Mouse (Mus musculus): ENCODE data around the gene Als2. TPM values are rescaled to one million over a fixed set of nuclear protein-coding genes. Genes with fewer than 3 reads are reported as not detected.

The Als2 gene
- total and polyA plus RNA-seq, 3 experiments: 13.4 to 41.0 (median 25.0) TPM

DNA sequence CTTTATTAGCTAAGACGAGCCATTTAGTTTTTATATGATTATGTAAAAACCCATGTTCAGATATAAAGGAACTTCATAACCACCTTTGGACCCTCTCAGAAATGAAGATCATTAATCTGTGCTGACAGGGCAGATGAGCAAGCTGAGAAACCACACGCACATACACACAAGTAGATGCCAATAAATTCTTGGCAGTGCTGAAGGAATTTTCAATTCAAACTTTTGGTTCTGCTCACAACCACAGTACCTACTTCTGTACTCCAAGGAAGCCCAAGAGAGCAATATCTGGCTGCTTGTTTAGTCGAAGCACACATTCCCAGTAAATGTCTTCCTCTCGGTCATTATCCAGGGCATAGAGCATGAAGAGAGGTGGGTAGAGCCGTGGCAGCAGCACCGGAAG lies 67.4 kb downstream of the Als2 start:
- Histone ChIP-seq H3K27ac (ENCODE audit: insufficient read depth, low read depth) (no peak overlapping the region), H3K4me1 (ENCODE audit: control insufficient read depth in 1 of 2, insufficient read depth in 2 of 2) (peaks cover 0 to 7% of the 10 kb centered on the region in 2 experiments; a peak in 1 of 4 replicates), H3K9ac (ENCODE audit: insufficient read depth, low read depth) (no peak overlapping the region), H3K27me3 (replicated peaks) (no peaks in the 10 kb centered on the region), H3K4me3 (replicated peaks in 1 of 3; ENCODE audit: low read depth in 2 of 3, low read length in 2 of 3, poor library complexity in 1 of 3) (no peak overlapping the region), H3K36me3 (replicated peaks in 1 of 2; ENCODE audit: control insufficient read depth in 1 of 2, insufficient read depth in 1 of 2, low read length in 1 of 2) (peaks cover 45 to 87% of the 10 kb centered on the region in 2 experiments), H3K4me2 (ENCODE audit: insufficient read depth, low read depth, poor library complexity, severe bottlenecking) (no peak overlapping the region), H3K9me3 (replicated peaks; ENCODE audit: low read length) (no peaks in the 10 kb centered on the region), H3K79me2 (replicated peaks; ENCODE audit: control insufficient read depth, extremely low read depth, insufficient read depth, poor library complexity, severe bottlenecking) (no peaks in the 10 kb centered on the region)
- no peak for TF ChIP-seq GABPA (IDR thresholded peaks at IDR 0.05; ENCODE audit: insufficient replicate concordance, low read depth, low read length)
- no peak for TF ChIP-seq TBP (conservative IDR thresholded peaks at IDR 0.05; ENCODE audit: low read depth, low read length)
- TF ChIP-seq SIN3A (IDR thresholded peaks at IDR 0.05; ENCODE audit: low read length): no peak
- TF ChIP-seq USF2 (conservative IDR thresholded peaks at IDR 0.05; ENCODE audit: low read depth, low read length): no peak
- TF ChIP-seq UBTF (IDR thresholded peaks at IDR 0.05; ENCODE audit: low read depth, low read length): no peak
- no peak for TF ChIP-seq NRF1 (IDR thresholded peaks at IDR 0.05; ENCODE audit: low read depth, low read length)
- no peak for TF ChIP-seq KAT2A (IDR thresholded peaks at IDR 0.05; ENCODE audit: insufficient replicate concordance, low read length)
- no peak for TF ChIP-seq MAX (IDR thresholded peaks at IDR 0.05; ENCODE audit: low read length)
- TF ChIP-seq BHLHE40 (IDR thresholded peaks at IDR 0.05; ENCODE audit: low read depth, low read length): no peak
- TF ChIP-seq ZKSCAN1 (IDR thresholded peaks at IDR 0.05; ENCODE audit: borderline replicate concordance, low read depth, low read length): no peak
- no peak for TF ChIP-seq CHD1 (IDR thresholded peaks at IDR 0.05; ENCODE audit: low read depth, low read length)
- in situ Hi-C loops (cut with MboI; ENCODE audit: low pct_ligation_motif_present, low pct_unique_long_range_greater_than_20kb, low sequenced_read_pairs) (no loop called here), dilution Hi-C loops (cut with MboI; ENCODE audit: extremely low pct_ligation_motif_present, extremely low pct_unique_long_range_greater_than_20kb, low sequenced_read_pairs) (no loop called here)
- no peak for DNase-seq (ENCODE audit: extremely low read depth)

DNA sequence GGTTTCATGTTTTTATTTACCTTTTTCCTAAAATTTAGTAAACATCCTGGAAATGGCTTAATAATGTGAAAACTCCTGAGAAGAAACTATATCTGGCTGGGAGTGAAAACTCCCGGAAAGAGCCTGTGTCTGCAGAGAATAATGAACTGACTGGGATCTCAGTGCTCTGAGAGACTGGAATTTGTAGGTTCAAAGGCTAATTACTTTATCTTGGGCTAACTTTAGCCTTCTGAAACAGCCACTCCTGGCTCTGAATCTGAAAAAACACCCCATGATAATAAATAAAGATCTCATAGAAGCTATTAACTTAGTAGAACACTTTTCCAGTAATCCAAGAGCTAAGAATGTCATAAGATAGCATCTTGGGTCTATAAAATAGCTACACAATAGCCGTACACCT lies 68.5 kb downstream of the Als2 start:
- H3K9me3 ChIP-seq (replicated peaks; ENCODE audit: low read length): no peaks in the 10 kb centered on the region
- peaks cover 51 to 93% of the 10 kb centered on the region in 2 experiments for H3K36me3 ChIP-seq (replicated peaks in 1 of 2; ENCODE audit: control insufficient read depth in 1 of 2, insufficient read depth in 1 of 2, low read length in 1 of 2)
- TF ChIP-seq BHLHE40 (IDR thresholded peaks at IDR 0.05; ENCODE audit: low read depth, low read length): no peak
- TF ChIP-seq CTCF (conservative IDR thresholded peaks at IDR 0.05 in 1 of 2, IDR thresholded peaks at IDR 0.05 in 1 of 2; ENCODE audit: low read depth in 2 of 2, low read length in 2 of 2): no peak
- TF ChIP-seq E2F4 (IDR thresholded peaks at IDR 0.05; ENCODE audit: insufficient replicate concordance, low read depth, low read length): no peak
- no peak for TF ChIP-seq SMC3 (IDR thresholded peaks at IDR 0.05; ENCODE audit: low read depth, low read length)
- TF ChIP-seq MYC (IDR thresholded peaks at IDR 0.05; ENCODE audit: low read depth, low read length): no peak
- TF ChIP-seq KAT2A (IDR thresholded peaks at IDR 0.05; ENCODE audit: insufficient replicate concordance, low read length): no peak
- TF ChIP-seq ETS1 (conservative IDR thresholded peaks at IDR 0.05; ENCODE audit: low read depth, low read length): no peak
- no peak for TF ChIP-seq ZNF384 (IDR thresholded peaks at IDR 0.05; ENCODE audit: low read depth, low read length)
- TF ChIP-seq SIN3A (IDR thresholded peaks at IDR 0.05; ENCODE audit: low read length): no peak
- no peak for TF ChIP-seq UBTF (IDR thresholded peaks at IDR 0.05; ENCODE audit: low read depth, low read length)
- TF ChIP-seq USF1 (IDR thresholded peaks at IDR 0.05; ENCODE audit: low read depth, low read length): no peak
- no peak for TF ChIP-seq TCF12 (IDR thresholded peaks at IDR 0.05; ENCODE audit: low read depth, low read length)
- no peak for TF ChIP-seq RCOR1 (conservative IDR thresholded peaks at IDR 0.05; ENCODE audit: low read depth, low read length)
- TF ChIP-seq MAX (IDR thresholded peaks at IDR 0.05; ENCODE audit: low read length): no peak
- no peak for TF ChIP-seq NELFE (IDR thresholded peaks at IDR 0.05; ENCODE audit: low read depth, low read length)
- no peak for TF ChIP-seq MXI1 (IDR thresholded peaks at IDR 0.05; ENCODE audit: low read depth, low read length)
- TF ChIP-seq EP300 (IDR thresholded peaks at IDR 0.05; ENCODE audit: low read length): no peak
- TF ChIP-seq GABPA (IDR thresholded peaks at IDR 0.05; ENCODE audit: insufficient replicate concordance, low read depth, low read length): no peak
- no peak for TF ChIP-seq IRF4 (IDR thresholded peaks at IDR 0.05; ENCODE audit: low read depth, low read length)
- H3K27me3 ChIP-seq (replicated peaks): no peaks in the 10 kb centered on the region
- H3K27ac ChIP-seq (ENCODE audit: insufficient read depth, low read depth): no peak overlapping the region
- dilution Hi-C loops (cut with MboI; ENCODE audit: extremely low pct_ligation_motif_present, extremely low pct_unique_long_range_greater_than_20kb, low sequenced_read_pairs): no loop called here
- in situ Hi-C loops (cut with MboI; ENCODE audit: low pct_ligation_motif_present, low pct_unique_long_range_greater_than_20kb, low sequenced_read_pairs): no loop called here
- H3K9ac ChIP-seq (ENCODE audit: insufficient read depth, low read depth): no peak overlapping the region
- H3K4me1 ChIP-seq (ENCODE audit: control insufficient read depth in 1 of 2, insufficient read depth in 2 of 2): peaks cover 0 to 18% of the 10 kb centered on the region in 2 experiments; a peak in 2 of 4 replicates
- H3K4me2 ChIP-seq (ENCODE audit: insufficient read depth, low read depth, poor library complexity, severe bottlenecking): no peak overlapping the region
- no peak overlapping the region for H3K4me3 ChIP-seq (replicated peaks in 1 of 3; ENCODE audit: low read depth in 2 of 3, low read length in 2 of 3, poor library complexity in 1 of 3)
- H3K79me2 ChIP-seq (replicated peaks; ENCODE audit: control insufficient read depth, extremely low read depth, insufficient read depth, poor library complexity, severe bottlenecking): no peaks in the 10 kb centered on the region
- no peak for DNase-seq (ENCODE audit: extremely low read depth)
